Mouse (Mus musculus) CH12.LX (cell line): ENCODE measurements around the gene Zfp638. TPM values are rescaled to one million over a fixed set of nuclear protein-coding genes. Genes with fewer than 3 reads are reported as not detected.

Source experiments
- DNase-seq: peaks from one replicate; pipeline ENCODE4 v3.0.0-alpha.2; 2013; ENCODE audit errors: extremely low read depth
- H3K27ac ChIP-seq: 2 replicates; pipeline ENCODE4 v1.5.1; 2012; ENCODE audit warnings: low read depth, mild to moderate bottlenecking, control low read depth, moderate library complexity; ENCODE audit not compliant: insufficient read depth
- H3K27me3 ChIP-seq: replicated peaks from 2 replicates; pipeline ENCODE3; 2012; ENCODE audit warnings: inconsistent platforms
- H3K36me3 ChIP-seq, 2 experiments: replicated peaks in 1 of 2; 2 replicates each; pipeline versions ENCODE3 to v1.6.1; 2012; ENCODE audit warnings: inconsistent platforms in 1 of 2, low read length in 1 of 2, mild to moderate bottlenecking in 1 of 2, mixed read lengths in 1 of 2, moderate library complexity in 1 of 2; ENCODE audit not compliant: control insufficient read depth in 1 of 2, insufficient read depth in 1 of 2
- H3K4me1 ChIP-seq, 2 experiments: 2 replicates each; pipeline ENCODE4 v1.6.1; 2012; ENCODE audit warnings: inconsistent platforms in 1 of 2, moderate library complexity in 1 of 2; ENCODE audit not compliant: insufficient read depth in 2 of 2, control insufficient read depth in 1 of 2
- H3K4me2 ChIP-seq: 2 replicates; pipeline ENCODE4 v1.6.1; 2012; ENCODE audit warnings: low read depth, mild to moderate bottlenecking, control low read depth; ENCODE audit not compliant: poor library complexity, insufficient read depth, severe bottlenecking
- H3K4me3 ChIP-seq, 3 experiments: fragments of 150-350 bp in 1 of 3; sonication (generic) in 1 of 3; replicated peaks in 1 of 3; 2 replicates each; pipeline versions ENCODE3 to v1.5.1; 2011 to 2012; ENCODE audit warnings: low read depth in 2 of 3, low read length in 2 of 3, mild to moderate bottlenecking in 2 of 3, moderate library complexity in 2 of 3, control low read depth in 1 of 3, improper control_type of control experiment in 1 of 3, inconsistent platforms in 1 of 3, mixed read lengths in 1 of 3; ENCODE audit not compliant: poor library complexity in 1 of 3
- H3K79me2 ChIP-seq: replicated peaks from 2 replicates; pipeline ENCODE4 v1.6.1; 2012; ENCODE audit warnings: mild to moderate bottlenecking, moderate library complexity; ENCODE audit not compliant: control insufficient read depth, poor library complexity, insufficient read depth, severe bottlenecking; ENCODE audit errors: extremely low read depth
- H3K9ac ChIP-seq: 2 replicates; pipeline ENCODE4 v1.6.1; 2012; ENCODE audit warnings: low read depth, mild to moderate bottlenecking, control low read depth, moderate library complexity; ENCODE audit not compliant: insufficient read depth
- H3K9me3 ChIP-seq: replicated peaks from 2 replicates; pipeline ENCODE3; 2012; ENCODE audit warnings: low read length, inconsistent platforms, mixed read lengths
- CHD2 ChIP-seq: IDR thresholded peaks from 2 replicates; pipeline ENCODE4 v1.6.1; 2011; ENCODE audit warnings: low read length, improper control_type of control experiment
- ETS1 ChIP-seq: conservative IDR thresholded peaks from 2 replicates; pipeline ENCODE4 v1.6.1; 2012; ENCODE audit warnings: low read depth, mild to moderate bottlenecking, inconsistent platforms, low read length, improper control_type of control experiment, moderate library complexity
- KAT2A ChIP-seq: IDR thresholded peaks from 2 replicates; pipeline ENCODE4 v1.6.1; 2012; ENCODE audit warnings: low read length, improper control_type of control experiment, inconsistent platforms; ENCODE audit not compliant: insufficient replicate concordance
- MAFK ChIP-seq: IDR thresholded peaks from 2 replicates; pipeline ENCODE4 v1.6.1; 2011; ENCODE audit warnings: low read length, improper control_type of control experiment; ENCODE audit not compliant: insufficient replicate concordance
- MAX ChIP-seq: IDR thresholded peaks from 2 replicates; pipeline ENCODE4 v1.6.1; 2011; ENCODE audit warnings: low read length, improper control_type of control experiment
- MAZ ChIP-seq: IDR thresholded peaks from 2 replicates; pipeline ENCODE4 v1.6.1; 2012; ENCODE audit warnings: low read depth, mild to moderate bottlenecking, inconsistent platforms, low read length, improper control_type of control experiment, moderate library complexity
- MEF2A ChIP-seq: IDR thresholded peaks from 2 replicates; pipeline ENCODE4 v1.6.1; 2014; ENCODE audit warnings: low read depth, mild to moderate bottlenecking, inconsistent platforms, low read length, improper control_type of control experiment, borderline replicate concordance
- MXI1 ChIP-seq: IDR thresholded peaks from 2 replicates; pipeline ENCODE4 v1.6.1; 2011; ENCODE audit warnings: mild to moderate bottlenecking, low read depth, low read length, improper control_type of control experiment
- NELFE ChIP-seq: IDR thresholded peaks from 2 replicates; pipeline ENCODE4 v1.6.1; 2011; ENCODE audit warnings: low read depth, low read length, improper control_type of control experiment
- NRF1 ChIP-seq: IDR thresholded peaks from 2 replicates; pipeline ENCODE4 v1.6.1; 2014; ENCODE audit warnings: low read depth, mild to moderate bottlenecking, inconsistent platforms, low read length, improper control_type of control experiment, moderate library complexity
- RAD21 ChIP-seq: IDR thresholded peaks from 2 replicates; pipeline ENCODE4 v1.6.1; 2011; ENCODE audit warnings: low read depth, mild to moderate bottlenecking, low read length, improper control_type of control experiment, moderate library complexity
- RCOR1 ChIP-seq: conservative IDR thresholded peaks from 2 replicates; pipeline ENCODE4 v1.6.1; 2012; ENCODE audit warnings: low read depth, mild to moderate bottlenecking, inconsistent platforms, low read length, improper control_type of control experiment
- USF1 ChIP-seq: IDR thresholded peaks from 2 replicates; pipeline ENCODE4 v1.6.1; 2014; ENCODE audit warnings: low read depth, mild to moderate bottlenecking, inconsistent platforms, low read length, improper control_type of control experiment
- ZMIZ1 ChIP-seq: IDR thresholded peaks from 2 replicates; pipeline ENCODE4 v1.6.1; 2012; ENCODE audit warnings: low read depth, mild to moderate bottlenecking, inconsistent platforms, low read length, improper control_type of control experiment
- dilution Hi-C: fragments of 300-500 bp; cut with MboI; formaldehyde crosslinking; loops from 2 replicates; pipeline ENCODE4 v1.14.3; 2020; ENCODE audit warnings: low sequenced_read_pairs; ENCODE audit not compliant: extremely low pct_unique_long_range_greater_than_20kb, extremely low pct_ligation_motif_present
- in situ Hi-C: fragments of 300-500 bp; cut with MboI; formaldehyde crosslinking; loops from 3 replicates; pipeline ENCODE4 v1.14.3; 2019; ENCODE audit warnings: low sequenced_read_pairs, low pct_ligation_motif_present, low pct_unique_long_range_greater_than_20kb, mixed read lengths
- polyA plus RNA-seq: library from polyadenylated mRNA; unstranded; fragments of >175 nt; gene quantifications from 2 replicates; pipeline ENCODE4 v1.2.1, GENCODE M21; 2012; ENCODE audit warnings: low read depth; ENCODE audit not compliant: insufficient read length
- total RNA-seq, 2 experiments: library from RNA; depleted of rRNA; stranded (reverse); fragments of 300-350 nt in 1 of 2; fragments of >200 nt in 1 of 2; gene quantifications; 2 replicates each; pipeline ENCODE4 v1.2.3; 2012 to 2014

The Zfp638 gene
- total and polyA plus RNA-seq, 3 experiments = 42.1 to 57.3 (median 48.0) TPM

GRCm38 (mm10) chr6:83908386-83908785, 41.5 kb downstream of the Zfp638 start:
- H3K27me3 ChIP-seq = no peaks in the 10 kb centered on the region
- H3K4me1 ChIP-seq = peaks cover 3 to 11% of the 10 kb centered on the region in 2 experiments; a peak in 2 of 4 replicates
- H3K36me3 ChIP-seq = no peaks in the 10 kb centered on the region
- no peaks in the 10 kb centered on the region for H3K79me2 ChIP-seq
- no peak overlapping the region for H3K4me2 ChIP-seq
- dilution Hi-C loops = no loop called here
- no peak for DNase-seq
- H3K4me3 ChIP-seq = no peak overlapping the region
- no peak overlapping the region for H3K9ac ChIP-seq
- TF ChIP-seq MAZ (no peak), NRF1 (no peak), RAD21 (no peak), MAFK (no peak), USF1 (no peak), MAX (no peak), MXI1 (no peak)
- TF ChIP-seq, all 38 proteins: peak for 0
- H3K27ac ChIP-seq = no peak overlapping the region
- in situ Hi-C loops = no loop called here
- H3K9me3 ChIP-seq = no peaks in the 10 kb centered on the region

GRCm38 (mm10) chr6:83913710-83914109, 46.8 kb downstream of the Zfp638 start:
- peaks cover 25% of the 10 kb centered on the region for H3K79me2 ChIP-seq
- H3K4me1 ChIP-seq = peaks cover 0 to 5% of the 10 kb centered on the region in 2 experiments; a peak in 2 of 4 replicates
- peak overlapping the region; percentile 18; the same call in 1 of the 2 replicates for H3K4me2 ChIP-seq
- in situ Hi-C loops (loop anchor here (5.0 kb wide), 1 partner anchor 36 kb away; no protein-coding TSS in a partner anchor), dilution Hi-C loops (no loop called here)
- H3K27ac ChIP-seq = no peak overlapping the region
- H3K9me3 ChIP-seq = no peaks in the 10 kb centered on the region
- no peak overlapping the region for H3K4me3 ChIP-seq
- no peak for DNase-seq
- no peak overlapping the region for H3K9ac ChIP-seq
- no peak for TF ChIP-seq CHD2
- no peak for TF ChIP-seq USF1
- TF ChIP-seq RCOR1 = no peak
- TF ChIP-seq MAZ = no peak
- TF ChIP-seq MEF2A = no peak
- TF ChIP-seq ZMIZ1 = no peak
- TF ChIP-seq MAX = no peak
- no peak for TF ChIP-seq NELFE
- no peak for TF ChIP-seq ETS1
- no peak for TF ChIP-seq KAT2A
- no peaks in the 10 kb centered on the region for H3K27me3 ChIP-seq
- no peaks in the 10 kb centered on the region for H3K36me3 ChIP-seq
